Mouse (Mus musculus): ENCODE results near the gene Olfr1378. TPM values are rescaled to one million over a fixed set of nuclear protein-coding genes. Genes with fewer than 3 reads are reported as not detected.

Olfr1378 gene
- polyA plus RNA-seq, 1 experiment from 2014 or later = not detected

GRCm38 (mm10) chr11:50943506-50943905 is 22.8 kb upstream of the Olfr1378 start, which contains the start of gene 4933414I15Rik:
TSS of gene 4933414I15Rik (minus strand) at chr11:50943765.
- no peak within 1 kb of the TSS for H3K4me3 ChIP-seq (ENCODE audit: low read depth, low read length)
- WGBS = 73% methylated on average over 14 of the region's 14 CpGs
- no peak within 1 kb of the TSS for H3K4me2 ChIP-seq (ENCODE audit: low read depth, severe bottlenecking)

GRCm38 (mm10) chr11:50952290-50952689 is 14.0 kb upstream of the Olfr1378 start:
- ATAC-seq (ENCODE audit: insufficient number of reproducible peaks, low FRiP score, low TSS enrichment, low read depth) = no peak
- 67% methylated on average over 14 of the region's 14 CpGs for WGBS

More at GRCm38 (mm10) chr11:50943506-50943905, 22.8 kb upstream of the Olfr1378 start, which contains the start of gene 4933414I15Rik:
- Histone ChIP-seq H3K4me1 (ENCODE audit: control insufficient read depth, insufficient read depth, low read length) (no peaks in the 10 kb centered on the region), H3K36me3 (ENCODE audit: control insufficient read depth, insufficient read depth, low read length) (no peaks in the 10 kb centered on the region), H3K9ac (ENCODE audit: low read length) (no peak within 1 kb of the TSS), H3K9me3 (ENCODE audit: control insufficient read depth, low read length) (no peaks in the 10 kb centered on the region), H3K27ac (replicated peaks; ENCODE audit: low read depth, low read length) (no peak within 1 kb of the TSS), H3K27me3 (ENCODE audit: control insufficient read depth, insufficient read depth, low read length) (no peaks in the 10 kb centered on the region)
- ATAC-seq (ENCODE audit: insufficient number of reproducible peaks, low FRiP score, low TSS enrichment, low read depth) = no peak
- no peak for DNase-seq (ENCODE audit: low spot score)

GRCm38 (mm10) chr11:50953665-50954064 is 12.7 kb upstream of the Olfr1378 start, which contains the start of gene Prop1:
TSS of gene Prop1 (minus strand) at chr11:50953765.
- no peak within 1 kb of the TSS for H3K9ac ChIP-seq (ENCODE audit: low read length)
- no peaks in the 10 kb centered on the region; the same call in 1 of the 2 replicates for H3K4me1 ChIP-seq (ENCODE audit: control insufficient read depth, insufficient read depth, low read length)
- no peaks in the 10 kb centered on the region for H3K36me3 ChIP-seq (ENCODE audit: control insufficient read depth, insufficient read depth, low read length)
- no peak within 1 kb of the TSS for H3K4me3 ChIP-seq (ENCODE audit: low read depth, low read length)
- no peak for DNase-seq (ENCODE audit: low spot score)
- 78% methylated on average over 6 of the region's 6 CpGs for WGBS
- ATAC-seq (ENCODE audit: insufficient number of reproducible peaks, low FRiP score, low TSS enrichment, low read depth) = no peak
- H3K27me3 ChIP-seq (ENCODE audit: control insufficient read depth, insufficient read depth, low read length) = no peaks in the 10 kb centered on the region
- no peak within 1 kb of the TSS for H3K4me2 ChIP-seq (ENCODE audit: low read depth, severe bottlenecking)
- H3K9me3 ChIP-seq (ENCODE audit: control insufficient read depth, low read length) = no peaks in the 10 kb centered on the region
- H3K27ac ChIP-seq (replicated peaks; ENCODE audit: low read depth, low read length) = no peak within 1 kb of the TSS

More at GRCm38 (mm10) chr11:50952290-50952689, 14.0 kb upstream of the Olfr1378 start:
- no peaks in the 10 kb centered on the region for H3K36me3 ChIP-seq (ENCODE audit: control insufficient read depth, insufficient read depth, low read length)
- no peak for DNase-seq (ENCODE audit: low spot score)
- H3K4me2 ChIP-seq (ENCODE audit: low read depth, severe bottlenecking) = no peak overlapping the region
- no peak overlapping the region for H3K27ac ChIP-seq (replicated peaks; ENCODE audit: low read depth, low read length)
- H3K4me1 ChIP-seq (ENCODE audit: control insufficient read depth, insufficient read depth, low read length) = no peaks in the 10 kb centered on the region; the same call in 1 of the 2 replicates
- no peak overlapping the region for H3K4me3 ChIP-seq (ENCODE audit: low read depth, low read length)
- no peaks in the 10 kb centered on the region for H3K27me3 ChIP-seq (ENCODE audit: control insufficient read depth, insufficient read depth, low read length)
- no peak overlapping the region for H3K9ac ChIP-seq (ENCODE audit: low read length)
- no peaks in the 10 kb centered on the region for H3K9me3 ChIP-seq (ENCODE audit: control insufficient read depth, low read length)

GRCm38 (mm10) chr11:50964886-50965285 is 1.4 kb upstream of the Olfr1378 start:
- 87% methylated on average over 2 of the region's 2 CpGs for WGBS
- ATAC-seq (ENCODE audit: insufficient number of reproducible peaks, low FRiP score, low TSS enrichment, low read depth) = no peak

GRCm38 (mm10) chr11:50977216-50977615 is 10.9 kb downstream of the Olfr1378 start:
- no peaks in the 10 kb centered on the region for H3K36me3 ChIP-seq (ENCODE audit: control insufficient read depth, insufficient read depth, low read length)
- H3K4me2 ChIP-seq (ENCODE audit: low read depth, severe bottlenecking) = no peak overlapping the region
- H3K4me1 ChIP-seq (ENCODE audit: control insufficient read depth, insufficient read depth, low read length) = no peaks in the 10 kb centered on the region
- no peaks in the 10 kb centered on the region for H3K9me3 ChIP-seq (ENCODE audit: control insufficient read depth, low read length)
- no peak overlapping the region for H3K27ac ChIP-seq (replicated peaks; ENCODE audit: low read depth, low read length)
- no peak for ATAC-seq (ENCODE audit: insufficient number of reproducible peaks, low FRiP score, low TSS enrichment, low read depth)
- no peak for DNase-seq (ENCODE audit: low spot score)
- H3K27me3 ChIP-seq (ENCODE audit: control insufficient read depth, insufficient read depth, low read length) = no peaks in the 10 kb centered on the region
- no peak overlapping the region for H3K4me3 ChIP-seq (ENCODE audit: low read depth, low read length)
- no peak overlapping the region for H3K9ac ChIP-seq (ENCODE audit: low read length)
- WGBS = 62% methylated on average over 4 of the region's 4 CpGs

More at GRCm38 (mm10) chr11:50964886-50965285, 1.4 kb upstream of the Olfr1378 start:
- no peaks in the 10 kb centered on the region for H3K9me3 ChIP-seq (ENCODE audit: control insufficient read depth, low read length)
- H3K4me3 ChIP-seq (ENCODE audit: low read depth, low read length) = no peak overlapping the region
- no peaks in the 10 kb centered on the region for H3K27me3 ChIP-seq (ENCODE audit: control insufficient read depth, insufficient read depth, low read length)
- H3K9ac ChIP-seq (ENCODE audit: low read length) = no peak overlapping the region
- H3K27ac ChIP-seq (replicated peaks; ENCODE audit: low read depth, low read length) = no peak overlapping the region
- no peaks in the 10 kb centered on the region for H3K4me1 ChIP-seq (ENCODE audit: control insufficient read depth, insufficient read depth, low read length)
- H3K36me3 ChIP-seq (ENCODE audit: control insufficient read depth, insufficient read depth, low read length) = no peaks in the 10 kb centered on the region
- no peak for DNase-seq (ENCODE audit: low spot score)
- H3K4me2 ChIP-seq (ENCODE audit: low read depth, severe bottlenecking) = no peak overlapping the region

- H3K36me3 ChIP-seq (ENCODE audit: control insufficient read depth, insufficient read depth, low read length) = no peaks in the 10 kb centered on the region
- no peak within 1 kb of the TSS for H3K4me3 ChIP-seq (ENCODE audit: low read depth, low read length)
- WGBS = 70% methylated on average over 5 of the region's 5 CpGs
- H3K4me2 ChIP-seq (ENCODE audit: low read depth, severe bottlenecking) = no peak within 1 kb of the TSS
- no peaks in the 10 kb centered on the region for H3K9me3 ChIP-seq (ENCODE audit: control insufficient read depth, low read length)
- DNase-seq (ENCODE audit: low spot score) (no peak), ATAC-seq (ENCODE audit: insufficient number of reproducible peaks, low FRiP score, low TSS enrichment, low read depth) (no peak)
- no peaks in the 10 kb centered on the region for H3K27me3 ChIP-seq (ENCODE audit: control insufficient read depth, insufficient read depth, low read length)
- H3K4me1 ChIP-seq (ENCODE audit: control insufficient read depth, insufficient read depth, low read length) = no peaks in the 10 kb centered on the region
- no peak within 1 kb of the TSS for H3K27ac ChIP-seq (replicated peaks; ENCODE audit: low read depth, low read length)
- no peak within 1 kb of the TSS for H3K9ac ChIP-seq (ENCODE audit: low read length)
Observed at GRCm38 (mm10) chr11:50981667-50982066, 15.3 kb downstream of the Olfr1378 start, which contains the start of gene Olfr1377. TSS of gene Olfr1377 (plus strand) at chr11:50981967.

GRCm38 (mm10) chr11:51003296-51003695 is 37.0 kb downstream of the Olfr1378 start, which contains the start of gene Olfr51:
TSS of gene Olfr51 (plus strand) at chr11:51003596.
- no peak within 1 kb of the TSS for H3K4me3 ChIP-seq (ENCODE audit: low read depth, low read length)
- no peaks in the 10 kb centered on the region for H3K27me3 ChIP-seq (ENCODE audit: control insufficient read depth, insufficient read depth, low read length)
- ATAC-seq (ENCODE audit: insufficient number of reproducible peaks, low FRiP score, low TSS enrichment, low read depth) = no peak
- DNase-seq (ENCODE audit: low spot score) = no peak
- H3K4me1 ChIP-seq (ENCODE audit: control insufficient read depth, insufficient read depth, low read length) = no peaks in the 10 kb centered on the region
- no peak within 1 kb of the TSS for H3K27ac ChIP-seq (replicated peaks; ENCODE audit: low read depth, low read length)
- no peaks in the 10 kb centered on the region for H3K36me3 ChIP-seq (ENCODE audit: control insufficient read depth, insufficient read depth, low read length)
- no peaks in the 10 kb centered on the region for H3K9me3 ChIP-seq (ENCODE audit: control insufficient read depth, low read length)
- no peak within 1 kb of the TSS for H3K4me2 ChIP-seq (ENCODE audit: low read depth, severe bottlenecking)
- no peak within 1 kb of the TSS for H3K9ac ChIP-seq (ENCODE audit: low read length)
- 78% methylated on average over 5 of the region's 5 CpGs for WGBS

- Histone ChIP-seq H3K9me3 (ENCODE audit: control insufficient read depth, low read length) (no peaks in the 10 kb centered on the region), H3K27ac (replicated peaks; ENCODE audit: low read depth, low read length) (no peak overlapping the region), H3K36me3 (ENCODE audit: control insufficient read depth, insufficient read depth, low read length) (no peaks in the 10 kb centered on the region), H3K4me1 (ENCODE audit: control insufficient read depth, insufficient read depth, low read length) (no peaks in the 10 kb centered on the region), H3K27me3 (ENCODE audit: control insufficient read depth, insufficient read depth, low read length) (no peaks in the 10 kb centered on the region), H3K4me3 (ENCODE audit: low read depth, low read length) (no peak overlapping the region), H3K9ac (ENCODE audit: low read length) (no peak overlapping the region), H3K4me2 (ENCODE audit: low read depth, severe bottlenecking) (no peak overlapping the region)
- 84% methylated on average over 5 of the region's 5 CpGs for WGBS
- ATAC-seq (ENCODE audit: insufficient number of reproducible peaks, low FRiP score, low TSS enrichment, low read depth) = no peak
- no peak for DNase-seq (ENCODE audit: low spot score)
Observed at GRCm38 (mm10) chr11:51011821-51012220, 45.5 kb downstream of the Olfr1378 start.

GRCm38 (mm10) chr11:51013936-51014335 is 47.6 kb downstream of the Olfr1378 start, which contains the start of gene Olfr54:
TSS of gene Olfr54 (plus strand) at chr11:51014236.
- Histone ChIP-seq H3K27ac (replicated peaks; ENCODE audit: low read depth, low read length) (no peak within 1 kb of the TSS), H3K4me1 (ENCODE audit: control insufficient read depth, insufficient read depth, low read length) (no peaks in the 10 kb centered on the region), H3K27me3 (ENCODE audit: control insufficient read depth, insufficient read depth, low read length) (no peaks in the 10 kb centered on the region), H3K4me2 (ENCODE audit: low read depth, severe bottlenecking) (no peak within 1 kb of the TSS), H3K36me3 (ENCODE audit: control insufficient read depth, insufficient read depth, low read length) (no peaks in the 10 kb centered on the region), H3K9me3 (ENCODE audit: control insufficient read depth, low read length) (no peaks in the 10 kb centered on the region), H3K9ac (ENCODE audit: low read length) (no peak within 1 kb of the TSS), H3K4me3 (ENCODE audit: low read depth, low read length) (no peak within 1 kb of the TSS)
- ATAC-seq (ENCODE audit: insufficient number of reproducible peaks, low FRiP score, low TSS enrichment, low read depth) (no peak), DNase-seq (ENCODE audit: low spot score) (no peak)
- 81% methylated on average over 1 of the region's 1 CpGs for WGBS
